Mouse (Mus musculus) adrenal gland, adult (tissue): ENCODE measurements around the gene Fbxo5.

Source experiments
- DNase-seq, 2 experiments: peaks; one replicate each; pipeline ENCODE4 v3.0.0; 2022 to 2023; ENCODE audit warnings: low spot score in 1 of 2; ENCODE audit not compliant: inconsistent age in 2 of 2

The Fbxo5 gene

GRCm38 (mm10) chr10:5786923-5787322 lies 18.5 kb downstream of the Fbxo5 start:
- peak; percentile 17 to 52 for DNase-seq
